Comparison of ENCODE assay signal across 14 mouse cellular contexts in genomic region chr14:40996171-40996570, GRCm38 (mm10).
"Had no signal": no experiment of that assay in that cellular context is flagged by ENCODE, and none has a peak within 500 bp of the region (broad histone marks: within the 10 kb centered on the region; RNA-seq: fewer than 3 reads in every experiment).

No protein-coding gene starts in this region.

- H3K9me3 ChIP-seq: hindbrain, embryonic 15.5 days; limb, embryonic 13.5 days; megakaryocyte, embryonic 14.5 days; neural tube, embryonic 13.5 days had no signal

- H3K9ac ChIP-seq: hindbrain, embryonic 15.5 days; limb, embryonic 13.5 days; neural tube, embryonic 13.5 days had no signal

- H3K4me2 ChIP-seq: hindbrain, embryonic 15.5 days; limb, embryonic 13.5 days; midbrain, embryonic 11.5 days; neural tube, embryonic 13.5 days had no signal

- H3K27me3 ChIP-seq: hindbrain, embryonic 15.5 days; limb, embryonic 13.5 days; megakaryocyte, embryonic 14.5 days; neural tube, embryonic 13.5 days had no signal

- ATAC-seq: intestine, embryonic 16.5 days; midbrain, embryonic 16.5 days had no signal

- H3K4me3 ChIP-seq: hindbrain, embryonic 15.5 days; limb, embryonic 13.5 days; megakaryocyte, embryonic 14.5 days; neural tube, embryonic 13.5 days had no signal

- DNase-seq: kidney, adult 8-10 months; kidney, postnatal 10 days; left cerebral cortex, postnatal 4 days; right cerebral cortex, adult 18-20 months; right cerebral cortex, postnatal 25 days; thymus, postnatal 4 days had no signal

- H3K4me1 ChIP-seq: hindbrain, embryonic 15.5 days; neural tube, embryonic 13.5 days had no signal

- H3K27ac ChIP-seq: hindbrain, embryonic 15.5 days; limb, embryonic 13.5 days; macrophage; neural tube, embryonic 13.5 days had no signal
